Mouse (Mus musculus) kidney, adult 2 months (tissue): ENCODE data around the gene Mpo. TPM values are rescaled to one million over a fixed set of nuclear protein-coding genes. Genes with fewer than 3 reads are reported as not detected.

Experiments
- DNase-seq: peaks from one replicate; pipeline ENCODE4 v3.0.0; 2021
- H3K27ac ChIP-seq: fragments of 200-500 bp; 2 replicates; pipeline ENCODE4 v1.5.1; 2012; ENCODE audit warnings: low read depth, low read length, control low read depth, inconsistent platforms; ENCODE audit not compliant: insufficient read depth
- H3K27me3 ChIP-seq: fragments of 200-500 bp; replicated peaks from 2 replicates; pipeline ENCODE4 v1.6.1; 2012; ENCODE audit warnings: mild to moderate bottlenecking, moderate library complexity, low read length, inconsistent platforms; ENCODE audit not compliant: control insufficient read depth, insufficient read depth
- H3K36me3 ChIP-seq: fragments of 200-500 bp; 2 replicates; pipeline ENCODE4 v1.6.1; 2012; ENCODE audit warnings: mild to moderate bottlenecking, moderate library complexity, low read length, inconsistent platforms; ENCODE audit not compliant: control insufficient read depth, insufficient read depth
- H3K4me1 ChIP-seq: fragments of 200-500 bp; 2 replicates; pipeline ENCODE4 v1.6.1; 2011; ENCODE audit warnings: low read length; ENCODE audit not compliant: control insufficient read depth, insufficient read depth
- H3K4me3 ChIP-seq: fragments of 200-500 bp; 2 replicates; pipeline ENCODE4 v1.5.1; 2011; ENCODE audit warnings: mild to moderate bottlenecking, low read depth, low read length, control low read depth; ENCODE audit not compliant: insufficient read depth
- CTCF ChIP-seq: fragments of 200-500 bp; conservative IDR thresholded peaks from 2 replicates; pipeline ENCODE4 v1.5.1; 2011; ENCODE audit warnings: low read depth, mild to moderate bottlenecking, control low read depth, low read length, moderate library complexity, mixed read lengths; ENCODE audit not compliant: insufficient read depth, insufficient read length
- POLR2A ChIP-seq: fragments of 200-500 bp; IDR thresholded peaks from one replicate; pipeline ENCODE4 v1.6.1; 2011; ENCODE audit warnings: low read depth, low read length, control low read depth
- WGBS: fragments of 180-500 bp; shearing (Covaris S2); methylation state at CpG from one replicate; pipeline ENCODE4 v1.1.7; 2018; 5-methylcytosine and 5-hydroxymethylcytosine counted together
- polyA plus RNA-seq: library from polyadenylated mRNA; depleted of rRNA; stranded (reverse); fragments of >200 nt; gene quantifications from 2 replicates; pipeline ENCODE4 v1.2.3, GENCODE M21; 2012

Gene Mpo
- polyA plus RNA-seq, 1 experiment: 0.05 TPM

DNA sequence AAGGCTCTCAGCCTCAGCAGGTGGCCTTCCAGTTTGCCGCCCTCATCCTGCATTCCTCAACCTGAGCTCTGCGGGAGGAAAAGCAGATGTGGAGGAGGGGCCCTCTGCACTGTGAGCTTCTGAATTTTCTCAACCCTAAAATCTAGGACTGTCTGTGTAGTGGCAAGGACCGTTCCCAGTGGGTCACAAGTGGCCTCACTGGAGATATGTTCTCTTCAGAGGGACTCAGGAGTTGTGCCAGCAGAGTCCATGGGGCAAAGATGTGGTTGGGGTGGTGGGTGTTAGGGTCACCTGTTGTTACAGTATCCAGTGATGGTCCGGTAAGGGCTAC lies 24.0 kb downstream of the Mpo start:
- WGBS: 29% methylated on average over 4 of the region's 4 CpGs
- no peak overlapping the region for H3K4me3 ChIP-seq
- H3K4me1 ChIP-seq: no peaks in the 10 kb centered on the region
- H3K27ac ChIP-seq: no peak overlapping the region
- no peaks in the 10 kb centered on the region for H3K36me3 ChIP-seq
- H3K27me3 ChIP-seq: no peaks in the 10 kb centered on the region
- TF ChIP-seq CTCF: no peak
- TF ChIP-seq POLR2A: no peak
- no peak for DNase-seq

DNA sequence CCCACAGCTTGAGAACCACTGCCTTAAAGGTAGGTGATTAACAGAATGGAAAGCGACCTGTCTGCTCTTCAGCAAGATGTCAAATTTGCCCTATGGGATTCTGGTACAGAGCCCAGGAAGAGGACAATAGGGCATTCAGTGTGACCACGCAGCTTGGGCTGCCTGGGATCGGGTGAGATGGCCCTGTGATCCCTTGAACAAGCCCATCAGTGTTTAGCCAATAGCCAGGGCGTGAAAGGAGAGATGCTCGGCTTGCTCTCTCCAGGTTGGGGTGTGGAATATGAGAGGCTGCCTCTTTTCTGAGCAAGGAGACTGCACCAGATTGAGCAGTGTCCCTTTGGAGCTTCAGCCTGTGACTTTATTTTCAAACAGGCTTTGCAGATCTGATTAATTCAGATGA lies 28.1 kb downstream of the Mpo start:
- H3K27me3 ChIP-seq: no peaks in the 10 kb centered on the region
- DNase-seq: no peak
- 56% methylated on average over 5 of the region's 5 CpGs for WGBS

DNA sequence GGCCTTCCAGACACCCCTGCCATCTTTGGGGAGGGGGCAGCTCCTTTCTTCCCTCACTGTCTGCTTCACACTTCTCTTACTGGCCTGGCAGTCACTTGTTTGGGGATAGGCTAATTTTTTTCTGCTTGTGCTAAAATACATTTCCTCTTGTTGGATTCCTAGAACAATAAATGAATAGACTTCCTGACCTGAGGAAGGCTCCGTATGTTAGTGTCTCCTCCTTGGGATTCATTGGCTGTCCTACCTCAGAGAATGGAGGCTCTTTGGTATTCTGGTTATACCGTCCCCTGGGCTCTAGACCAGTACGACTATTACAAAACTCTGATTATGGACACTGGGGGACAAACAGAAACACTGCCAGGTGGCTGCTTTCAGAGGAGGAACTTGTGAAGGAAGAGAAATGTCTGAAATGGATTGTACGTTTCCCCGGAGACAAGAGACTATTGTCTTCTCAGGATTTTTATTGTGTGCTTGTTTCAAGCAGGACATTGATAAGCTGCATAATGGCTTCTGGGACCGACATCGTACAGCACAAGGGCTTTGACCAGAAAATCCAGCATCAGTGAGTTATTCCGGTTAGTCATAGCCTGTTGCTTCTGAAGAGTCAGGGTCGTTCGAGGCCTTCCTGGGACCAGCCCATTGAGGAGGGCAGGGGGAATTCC lies 35.0 kb downstream of the Mpo start, which contains the start of gene Lpo:
Gene Lpo, minus strand, starts transcription at position 51 of the 662 bp plus-strand sequence.
- H3K27me3 ChIP-seq: no peaks in the 10 kb centered on the region
- TF ChIP-seq POLR2A (no peak), CTCF (no peak)
- no peaks in the 10 kb centered on the region for H3K4me1 ChIP-seq
- WGBS: 48% methylated on average over 10 of the region's 10 CpGs
- no peak within 1 kb of the TSS for H3K4me3 ChIP-seq
- no peak within 1 kb of the TSS for H3K27ac ChIP-seq
- H3K36me3 ChIP-seq: no peaks in the 10 kb centered on the region
- DNase-seq: no peak

More for the DNA sequence above, 28.1 kb downstream of the Mpo start:
- Histone ChIP-seq H3K4me1 (no peaks in the 10 kb centered on the region), H3K4me3 (no peak overlapping the region), H3K36me3 (no peaks in the 10 kb centered on the region), H3K27ac (no peak overlapping the region)
- TF ChIP-seq POLR2A (no peak), CTCF (no peak)

DNA sequence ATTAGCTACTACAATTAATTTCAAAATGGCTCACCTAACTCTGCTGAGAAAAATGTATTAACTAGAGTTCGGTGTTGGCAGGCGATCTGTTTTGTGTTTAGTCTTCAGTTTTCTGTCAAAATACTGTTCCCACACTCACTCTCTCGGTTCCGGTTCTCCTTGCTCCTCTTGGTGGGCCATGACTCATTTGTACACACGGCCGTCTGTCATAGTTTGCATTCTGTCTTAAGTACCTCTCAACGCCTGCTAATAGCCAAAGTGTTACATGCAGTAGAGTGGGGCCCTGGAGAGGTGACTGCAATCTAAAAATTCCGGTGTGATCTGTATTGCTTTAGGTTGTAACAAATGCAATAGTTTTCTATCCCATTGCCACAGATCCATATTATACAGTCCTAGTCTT lies 47.3 kb downstream of the Mpo start:
- TF ChIP-seq CTCF (no peak), POLR2A (no peak)
- Histone ChIP-seq H3K4me3 (no peak overlapping the region), H3K4me1 (no peaks in the 10 kb centered on the region), H3K36me3 (no peaks in the 10 kb centered on the region), H3K27me3 (no peaks in the 10 kb centered on the region), H3K27ac (no peak overlapping the region)
- DNase-seq: no peak
- WGBS: 85% methylated on average over 8 of the region's 8 CpGs

DNA sequence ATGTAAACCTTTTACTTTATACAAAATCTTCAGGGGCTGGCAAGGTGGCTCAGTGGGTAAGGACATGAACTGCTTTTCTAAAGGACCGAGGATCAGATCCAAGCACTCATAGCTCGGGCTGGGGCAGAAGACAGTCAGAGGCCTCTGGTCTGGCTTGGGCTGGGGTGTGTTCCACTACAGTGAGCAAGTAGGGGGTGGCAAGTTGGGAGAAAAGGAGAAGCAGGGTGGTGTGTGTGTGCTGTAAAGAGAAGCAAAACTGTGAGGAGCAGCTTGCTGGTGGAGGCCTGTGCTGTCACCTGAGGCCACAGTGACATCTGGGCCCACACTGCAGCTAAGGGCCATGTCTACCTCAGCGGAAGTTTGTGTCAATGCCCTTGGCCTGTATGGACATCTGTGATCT lies 48.1 kb downstream of the Mpo start:
- no peaks in the 10 kb centered on the region for H3K4me1 ChIP-seq

DNA sequence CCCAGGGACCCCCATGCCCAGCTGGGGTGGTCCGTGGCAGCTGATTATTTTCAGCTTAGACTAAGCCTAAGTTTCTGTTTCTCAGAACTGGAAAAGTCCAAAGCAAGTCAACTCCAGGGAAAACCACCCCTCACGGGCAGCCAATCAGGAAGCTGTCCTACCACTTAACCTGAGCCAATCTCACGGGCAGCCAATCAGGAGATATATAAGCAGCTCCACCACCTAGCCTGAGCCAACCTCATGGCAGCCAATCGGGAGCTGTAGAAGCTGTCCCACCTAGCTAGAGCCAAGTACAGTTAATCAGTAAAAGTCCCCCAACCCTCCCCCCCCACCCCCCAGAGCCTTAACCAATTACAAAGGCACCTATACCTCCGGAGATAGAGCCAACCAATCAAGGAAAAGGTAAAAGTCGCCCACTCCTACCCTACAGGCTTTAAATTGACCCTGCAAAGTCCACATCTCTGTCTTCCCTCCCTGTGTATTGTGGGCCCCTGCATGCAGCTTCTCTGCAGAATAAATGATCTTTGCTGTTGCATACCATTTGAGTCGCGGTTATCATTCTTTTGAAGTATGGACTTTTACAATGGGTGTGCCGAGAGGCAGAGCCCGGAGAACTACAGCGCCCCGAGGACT lies 53.7 kb downstream of the Mpo start:
- WGBS: 81% methylated on average over 12 of the region's 12 CpGs
- TF ChIP-seq CTCF (no peak), POLR2A (no peak)
- H3K27ac ChIP-seq: peak overlapping the region; percentile 37; the same call in 1 of the 2 replicates
- H3K36me3 ChIP-seq: no peaks in the 10 kb centered on the region
- H3K4me1 ChIP-seq: no peaks in the 10 kb centered on the region
- DNase-seq: peak; percentile 16
- H3K4me3 ChIP-seq: no peak overlapping the region
- H3K27me3 ChIP-seq: no peaks in the 10 kb centered on the region

More for the DNA sequence above, 48.1 kb downstream of the Mpo start:
- no peak for DNase-seq
- Histone ChIP-seq H3K36me3 (no peaks in the 10 kb centered on the region), H3K27me3 (no peaks in the 10 kb centered on the region), H3K27ac (no peak overlapping the region), H3K4me3 (no peak overlapping the region)
- WGBS: 79% methylated on average over 3 of the region's 3 CpGs
- TF ChIP-seq CTCF (no peak), POLR2A (no peak)

DNA sequence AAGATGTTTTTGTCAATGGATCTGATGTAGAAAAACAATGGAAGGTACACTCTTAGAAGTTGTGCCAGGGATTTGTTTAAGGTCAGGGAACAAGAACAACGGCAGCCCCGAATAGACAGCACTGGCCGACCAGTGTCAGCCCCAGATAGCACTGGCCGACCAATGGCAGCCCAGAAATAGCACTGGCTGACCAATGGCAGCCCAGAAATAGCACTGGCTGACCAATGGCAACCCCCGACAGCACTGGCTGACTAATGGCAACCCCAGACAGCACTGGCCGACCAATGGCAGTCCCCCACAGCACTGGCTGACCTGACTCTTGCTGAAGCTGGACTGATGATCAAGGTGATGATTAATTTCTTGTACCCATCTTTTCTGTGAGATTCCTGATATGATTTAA lies 54.5 kb downstream of the Mpo start:
- Histone ChIP-seq H3K4me1 (peaks cover 3% of the 10 kb centered on the region; the same call in 1 of the 2 replicates), H3K27ac (no peak overlapping the region), H3K36me3 (no peaks in the 10 kb centered on the region), H3K27me3 (no peaks in the 10 kb centered on the region), H3K4me3 (no peak overlapping the region)
- TF ChIP-seq POLR2A (no peak), CTCF (no peak)
- no peak for DNase-seq
- WGBS: 67% methylated on average over 6 of the region's 6 CpGs
